Mouse (Mus musculus) T-helper 2 cell (primary cell): Measurements from ENCODE around the gene Cct8.

Experiments
- in situ Hi-C: fragments of 300-600 bp; cut with MboI, MseI; formaldehyde crosslinking; loops from one replicate; pipeline ENCODE4 v1.15.1; 2025; ENCODE audit warnings: high pct_unique_total_duplicates

Gene Cct8

DNA sequence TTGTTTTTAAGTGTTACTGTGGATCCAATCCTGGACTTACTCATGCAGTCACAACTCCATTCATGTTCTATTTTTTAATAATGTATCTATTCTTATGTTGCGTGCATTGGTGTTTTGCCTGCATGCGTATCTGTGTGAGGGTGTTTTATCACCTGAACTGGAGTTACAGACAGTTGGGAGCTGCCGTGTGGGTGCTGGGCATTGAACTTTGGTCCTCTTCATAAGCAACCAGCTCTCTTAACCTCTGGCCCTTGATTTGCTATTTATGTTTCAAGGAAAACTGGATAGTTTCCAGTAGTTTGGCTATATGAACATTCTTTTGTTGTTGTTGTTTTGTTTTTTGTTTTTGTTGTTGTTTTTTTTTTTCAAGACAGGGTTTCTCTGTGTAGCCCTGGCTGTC lies 50.1 kb downstream of the Cct8 start:
- in situ Hi-C loops, result no loop called here

DNA sequence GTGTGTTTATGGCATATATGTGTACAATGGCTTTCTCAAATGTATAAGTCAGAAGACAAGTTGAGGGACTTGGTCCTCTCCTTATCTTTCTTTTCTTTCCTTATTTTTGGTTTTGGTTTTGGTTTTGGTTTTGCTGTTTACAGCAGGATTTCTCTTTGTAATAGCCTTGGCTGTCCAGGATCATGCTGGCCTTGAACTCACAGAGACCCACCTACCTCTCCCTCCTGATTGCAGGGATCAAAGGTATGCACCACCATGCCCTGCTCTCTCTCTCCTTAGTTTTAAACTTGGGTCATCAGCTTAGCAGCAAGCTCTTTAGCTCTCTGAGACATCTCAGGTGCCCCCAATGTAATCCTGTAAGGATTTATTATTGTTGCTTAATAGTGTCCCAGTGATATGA lies 50.6 kb downstream of the Cct8 start:
- in situ Hi-C loops, result no loop called here

DNA sequence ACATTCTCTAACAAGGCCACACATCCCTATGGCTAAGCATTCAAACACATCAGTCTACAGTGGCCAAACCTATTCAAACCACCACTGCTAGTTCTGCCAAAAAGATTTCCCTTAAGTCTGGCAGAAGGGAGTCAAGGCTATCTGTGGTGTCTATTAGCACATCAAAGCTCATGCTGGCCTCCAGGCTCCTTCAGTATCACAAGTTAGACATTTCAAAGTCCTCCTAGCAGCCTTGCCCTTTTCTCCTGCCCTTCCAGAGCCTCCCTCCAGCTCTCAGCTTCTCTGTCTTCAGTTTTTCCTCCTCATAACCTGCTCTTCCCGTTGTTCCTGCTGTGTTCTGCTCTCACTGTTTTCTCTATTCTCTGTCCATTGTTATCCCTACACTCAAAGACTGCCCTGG lies 51.6 kb downstream of the Cct8 start:
- in situ Hi-C loops, result no loop called here

DNA sequence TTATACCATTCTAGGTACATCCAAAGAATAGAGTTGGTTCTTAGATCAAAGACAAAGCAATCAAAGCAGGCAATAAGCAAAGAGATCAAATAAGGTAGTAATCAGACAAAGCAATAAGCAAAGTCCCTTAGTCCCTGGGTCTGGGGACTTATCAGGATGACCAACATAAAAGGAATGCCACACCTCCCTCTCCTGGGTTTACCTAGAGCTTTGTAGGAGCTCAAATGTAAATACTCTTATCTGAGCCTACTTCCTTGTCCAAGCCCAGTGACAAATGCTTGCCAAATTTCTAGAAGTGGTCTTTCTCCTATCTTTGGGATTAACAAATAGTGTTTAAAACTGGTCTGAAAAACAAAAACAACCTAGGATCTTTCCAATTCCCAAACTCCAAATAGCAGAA lies 52.4 kb downstream of the Cct8 start:
- in situ Hi-C loops, result no loop called here

DNA sequence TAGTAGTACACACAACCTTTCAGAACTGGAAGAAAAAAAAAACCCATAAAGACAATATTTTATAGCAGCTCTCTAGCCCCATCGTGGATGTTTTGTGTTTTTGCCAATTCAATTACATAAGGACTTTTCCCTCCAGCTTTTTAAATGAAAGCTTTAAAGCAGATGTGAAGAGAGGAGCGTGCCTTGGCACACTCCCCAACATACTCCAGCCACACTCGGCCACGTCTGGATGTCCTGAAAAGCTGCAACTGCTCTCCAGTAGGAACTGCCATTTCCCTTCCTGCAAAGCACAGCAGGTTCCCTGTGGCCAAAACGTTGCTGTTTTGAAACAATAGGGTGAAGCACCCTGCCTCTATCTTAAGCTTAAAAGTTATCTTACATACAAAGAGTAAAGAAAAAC lies 53.4 kb downstream of the Cct8 start:
- in situ Hi-C loops, result no loop called here

DNA sequence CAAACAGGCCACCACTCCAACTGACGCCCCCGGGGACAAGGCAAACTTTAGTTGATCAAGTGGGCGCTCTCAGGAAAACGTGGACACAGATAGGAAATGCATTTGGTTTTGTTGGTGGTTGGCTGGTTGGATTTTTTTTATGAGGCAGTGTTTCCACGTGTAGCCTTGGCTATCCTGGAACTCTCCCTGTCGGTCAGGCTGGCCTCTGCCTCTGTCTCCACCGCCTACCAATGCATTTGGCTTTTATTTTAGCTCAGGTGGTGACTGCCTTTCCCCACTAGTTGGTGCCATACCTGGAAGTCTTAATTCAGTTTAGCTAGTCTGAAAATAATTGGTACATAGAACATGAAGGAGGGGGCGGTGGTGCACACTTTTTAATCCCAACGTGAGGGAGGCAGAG lies 54.6 kb downstream of the Cct8 start:
- in situ Hi-C loops, result no loop called here

DNA sequence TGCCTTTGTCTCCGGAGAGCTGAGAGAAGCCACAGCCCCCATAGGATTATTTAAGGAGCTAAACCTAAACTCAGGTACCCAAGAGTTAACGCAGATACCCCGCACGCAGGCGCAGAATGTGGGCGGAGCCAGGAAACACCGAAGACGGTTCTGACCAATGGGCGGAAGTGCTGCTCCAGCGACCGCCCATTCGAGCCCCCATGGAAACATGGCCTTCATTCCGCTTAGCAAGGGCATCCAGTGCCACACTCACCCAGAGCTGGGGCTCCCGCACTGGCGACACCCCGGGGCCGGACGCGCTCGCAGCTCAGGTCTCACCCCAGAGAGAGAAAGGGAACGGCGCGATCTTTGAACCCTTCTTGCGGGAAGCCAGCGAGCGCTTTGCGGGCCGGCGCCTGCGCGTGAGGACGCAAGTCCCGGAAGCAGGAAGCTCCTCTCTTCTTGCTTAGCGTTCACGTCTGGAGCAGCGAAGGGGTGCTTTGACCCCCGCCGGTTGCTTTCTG lies 55.4 kb downstream of the Cct8 start, which contains the start of gene Rwdd2b:
Rwdd2b (minus strand) TSS at position 390 of the 503 bp plus-strand sequence.
- in situ Hi-C loops, result no loop called here

DNA sequence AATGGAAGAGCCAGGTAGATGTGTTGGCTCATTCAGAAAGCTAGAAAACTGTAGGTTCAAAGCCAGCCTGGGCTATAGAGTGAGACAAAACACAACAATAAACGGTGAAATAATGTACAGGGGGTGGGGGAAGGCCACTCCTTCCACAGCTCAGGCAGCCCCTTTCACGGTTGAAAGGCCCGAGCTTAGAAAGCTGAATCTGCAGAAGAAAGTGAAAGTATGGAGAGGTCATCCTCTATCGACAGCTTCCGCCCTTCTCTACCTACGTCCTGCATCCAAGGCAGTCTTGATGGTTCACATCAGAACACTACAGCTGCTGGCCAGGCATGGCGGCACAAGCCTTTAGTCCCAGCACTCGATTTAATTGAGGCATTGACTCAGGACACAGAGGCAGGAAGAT lies 57.0 kb downstream of the Cct8 start:
- in situ Hi-C loops, result no loop called here

DNA sequence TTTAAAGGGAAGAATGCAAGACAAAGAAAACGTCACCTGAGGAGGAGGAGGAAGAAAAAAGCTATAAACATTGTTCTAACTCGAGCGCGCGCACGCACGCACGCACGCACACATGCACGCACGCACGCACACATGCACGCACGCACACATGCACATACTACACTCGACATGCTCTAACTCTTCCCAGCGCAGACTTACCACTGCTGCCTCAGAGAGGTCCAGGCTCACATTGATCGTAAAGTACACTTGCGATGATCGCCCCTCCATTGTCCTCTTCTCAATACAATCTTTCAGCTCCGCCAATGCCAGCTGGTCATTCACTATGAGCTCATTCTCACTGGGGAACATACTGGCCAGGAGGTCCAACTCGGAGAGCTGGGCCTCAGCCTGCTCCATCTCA lies 58.6 kb downstream of the Cct8 start:
- in situ Hi-C loops, result no loop called here

DNA sequence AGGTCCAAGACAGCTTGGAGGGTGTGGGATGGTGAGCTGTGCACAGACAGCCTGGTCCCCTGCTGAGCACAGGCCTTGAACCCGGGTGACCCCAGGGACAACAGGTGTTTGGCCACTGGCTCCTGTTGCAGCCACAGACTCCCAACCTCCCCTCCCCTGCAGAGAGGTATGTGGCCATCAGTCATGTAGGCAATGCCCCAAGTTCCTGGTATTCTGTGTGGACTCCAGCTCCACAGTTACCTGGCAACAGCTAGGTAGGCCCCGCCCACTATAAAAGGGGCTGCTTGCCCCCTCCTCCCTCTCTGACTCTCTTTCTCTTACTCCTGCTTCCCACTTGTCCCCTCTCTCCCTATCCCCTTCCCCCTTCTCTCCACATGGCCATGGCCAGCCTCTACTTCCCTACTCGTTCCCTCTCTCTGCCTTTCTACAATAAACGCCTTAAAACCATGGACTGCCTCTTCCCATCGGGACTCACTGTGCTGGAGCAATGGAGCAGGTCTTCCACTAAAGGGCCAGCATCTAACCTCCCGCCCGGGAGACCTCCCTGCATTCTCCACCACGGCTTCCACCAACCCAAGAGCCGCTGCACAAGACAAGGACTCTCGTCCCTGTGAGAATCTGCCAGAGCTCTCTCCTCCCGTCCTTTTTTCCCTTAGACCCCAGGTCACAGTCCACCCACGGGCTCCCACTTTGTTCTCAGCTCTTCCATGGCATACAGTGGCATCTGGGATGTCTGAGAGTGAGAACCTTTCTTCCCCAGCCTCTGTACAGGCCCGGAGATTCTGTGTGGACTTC lies 60.1 kb downstream of the Cct8 start:
- in situ Hi-C loops, result no loop called here

DNA sequence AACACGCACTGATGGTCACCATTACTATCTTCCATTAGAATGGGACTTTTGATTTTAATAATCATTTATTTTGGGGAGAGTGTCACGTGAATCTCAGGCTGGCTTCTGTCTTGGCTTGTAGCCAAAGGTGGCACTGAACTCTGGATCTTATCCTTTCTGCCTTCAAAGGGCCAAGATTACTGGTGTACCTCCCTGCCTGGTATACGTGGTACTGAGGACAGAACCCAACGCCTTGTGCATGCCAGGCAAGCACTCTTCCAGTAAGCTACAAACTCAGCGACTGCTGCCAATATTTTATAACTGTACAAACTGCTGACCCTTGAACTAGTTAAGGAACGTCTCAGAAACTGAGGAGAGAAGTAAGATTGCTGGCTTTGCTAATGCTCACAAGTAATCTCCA lies 60.7 kb downstream of the Cct8 start:
- in situ Hi-C loops, result no loop called here

DNA sequence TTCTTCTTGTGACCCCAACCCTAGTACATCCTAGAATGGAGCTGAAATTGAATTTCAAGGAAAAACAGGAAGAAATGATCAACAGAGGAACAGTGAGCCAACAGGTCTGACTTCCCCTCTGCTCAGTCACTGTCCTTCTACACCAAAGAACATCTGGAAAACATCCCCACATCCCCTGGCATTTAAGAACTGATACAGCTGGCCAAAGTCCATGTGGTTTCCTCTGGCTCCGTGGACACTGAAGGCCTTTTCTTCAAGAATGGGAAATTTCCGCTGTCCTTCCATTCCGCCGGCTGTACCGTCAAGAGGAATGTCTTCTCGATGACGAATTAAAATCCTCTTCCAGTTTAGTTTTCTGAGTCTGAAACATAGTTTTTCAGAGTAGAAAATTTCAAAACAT lies 61.4 kb downstream of the Cct8 start:
- in situ Hi-C loops, result no loop called here
